Mouse (Mus musculus) intestine, embryonic 15.5 days (tissue): ENCODE measurements at regions not wholly inside any gene's neighbourhood (a gene's known extent, or its start where the extent isn't known, plus 50 kb on each side); places are given as distances from the start of the nearest gene placed in this dataset.
"Not testable (repeated sequence)": the region's sequence is repeated elsewhere in the genome, so short reads cannot be mapped to it uniquely, and the experiment has no call there.

ENCODE experiments used
- ATAC-seq: fragments of 200-750 bp; cut with Nextera tagmentation; 2 replicates; pipeline ENCODE4 v1.8.0; 2017; ENCODE audit warnings: moderate TSS enrichment, moderate library complexity
- H3K27ac ChIP-seq: fragments of 300-500 bp; sonication (generic); 2 replicates; pipeline ENCODE4 v1.5.1; 2015; ENCODE audit warnings: mild to moderate bottlenecking, inconsistent platforms
- H3K27me3 ChIP-seq: fragments of 300-500 bp; sonication (generic); replicated peaks from 2 replicates; pipeline ENCODE4 v1.6.1; 2015; ENCODE audit warnings: inconsistent platforms
- H3K36me3 ChIP-seq: fragments of 300-500 bp; sonication (generic); 2 replicates; pipeline ENCODE4 v1.6.1; 2015; ENCODE audit warnings: inconsistent platforms
- H3K4me1 ChIP-seq: fragments of 300-500 bp; sonication (generic); replicated peaks from 2 replicates; pipeline ENCODE4 v1.6.1; 2015; ENCODE audit warnings: inconsistent platforms
- H3K4me2 ChIP-seq: fragments of 300-500 bp; sonication (generic); replicated peaks from 2 replicates; pipeline ENCODE4 v1.6.1; 2015; ENCODE audit warnings: mild to moderate bottlenecking, inconsistent platforms
- H3K4me3 ChIP-seq: fragments of 300-500 bp; sonication (generic); replicated peaks from 2 replicates; pipeline ENCODE4 v1.5.1; 2015; ENCODE audit warnings: inconsistent platforms
- H3K9ac ChIP-seq: fragments of 300-500 bp; sonication (generic); 2 replicates; pipeline ENCODE4 v1.6.1; 2015; ENCODE audit warnings: inconsistent platforms
- H3K9me3 ChIP-seq: fragments of 300-500 bp; sonication (generic); 2 replicates; pipeline ENCODE4 v1.6.1; 2016; ENCODE audit warnings: inconsistent platforms
- WGBS: fragments of 180-500 bp; shearing (Covaris S2); methylation state at CpG from one replicate; pipeline ENCODE4 v1.1.7; 2015; 5-methylcytosine and 5-hydroxymethylcytosine counted together

DNA sequence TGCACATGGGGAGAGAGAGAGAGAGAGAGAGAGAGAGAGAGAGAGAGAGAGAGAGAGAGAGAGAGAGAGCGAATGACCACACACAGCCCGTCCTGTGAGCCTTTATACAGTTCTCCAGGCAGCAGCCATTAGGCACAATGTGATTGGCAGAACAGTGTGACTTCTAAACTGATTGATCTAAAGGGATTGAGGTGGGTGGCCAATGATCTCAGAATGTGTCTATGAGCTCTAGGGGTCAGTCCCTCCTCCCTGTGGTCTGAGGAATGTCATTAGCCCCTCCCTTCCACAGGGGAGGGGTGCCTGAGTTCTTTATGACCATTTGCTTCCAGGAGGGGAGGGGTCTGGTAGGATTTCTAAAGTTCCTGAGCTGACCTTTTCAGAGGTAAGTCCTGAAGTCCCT, 62.1 kb downstream of the Duxbl3 start:
- not testable (repeated sequence) for ATAC-seq, H3K36me3 ChIP-seq, H3K9ac ChIP-seq, H3K4me3 ChIP-seq, H3K27ac ChIP-seq, H3K4me1 ChIP-seq, H3K27me3 ChIP-seq, H3K4me2 ChIP-seq, H3K9me3 ChIP-seq
- 68% methylated on average over 2 of the region's 2 CpGs for WGBS

DNA sequence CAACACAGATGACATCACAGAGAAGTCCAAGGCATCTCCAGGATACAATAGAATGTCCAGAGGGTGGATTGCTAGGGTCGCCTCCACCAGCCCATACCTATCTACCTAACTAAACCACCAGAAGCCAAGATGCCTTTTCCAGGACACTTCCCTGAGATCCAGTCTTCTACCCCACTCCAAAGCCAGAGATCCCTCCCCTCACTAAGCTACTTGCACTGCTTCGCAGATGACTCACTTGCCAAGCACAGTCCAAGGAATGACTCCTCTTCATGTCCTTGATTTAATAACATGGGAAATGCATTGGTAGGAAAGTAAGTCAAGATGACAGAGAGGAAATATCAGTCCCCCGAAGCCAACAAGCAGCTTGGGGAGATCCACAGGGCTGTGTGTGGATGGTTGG, 63.0 kb downstream of the Duxbl3 start:
- H3K4me1 ChIP-seq, result no peaks in the 10 kb centered on the region
- no peaks in the 10 kb centered on the region for H3K9me3 ChIP-seq
- no peak overlapping the region for H3K27ac ChIP-seq
- H3K4me3 ChIP-seq, result no peak overlapping the region
- no peaks in the 10 kb centered on the region for H3K36me3 ChIP-seq
- H3K9ac ChIP-seq, result no peak overlapping the region
- ATAC-seq, result no peak
- 84% methylated on average over 3 of the region's 3 CpGs for WGBS
- no peaks in the 10 kb centered on the region for H3K27me3 ChIP-seq
- no peak overlapping the region for H3K4me2 ChIP-seq

DNA sequence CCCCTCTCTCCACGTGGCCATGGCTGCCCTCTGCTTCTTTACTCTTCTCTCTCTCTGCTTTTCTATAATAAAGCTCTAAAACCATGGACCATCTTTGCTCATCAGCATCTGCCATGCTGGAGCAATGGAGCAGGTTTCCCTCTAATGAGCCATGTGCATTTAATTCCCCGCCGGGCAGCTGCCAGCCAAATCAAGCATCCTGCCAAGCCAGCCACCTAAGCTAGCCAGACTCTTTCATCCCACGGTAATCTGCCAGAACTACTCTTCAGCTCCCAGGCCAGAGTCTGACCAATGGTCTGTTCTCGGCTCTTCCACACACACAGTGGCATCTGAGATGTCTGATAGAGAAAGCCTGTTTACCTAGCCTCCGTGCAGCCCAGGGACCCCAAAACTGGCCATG, 70.8 kb downstream of the Duxbl3 start:
- 86% methylated on average over 6 of the region's 6 CpGs for WGBS
- no peaks in the 10 kb centered on the region for H3K36me3 ChIP-seq
- no peaks in the 10 kb centered on the region for H3K4me1 ChIP-seq
- no peaks in the 10 kb centered on the region for H3K27me3 ChIP-seq
- H3K4me2 ChIP-seq, result no peak overlapping the region
- no peak overlapping the region for H3K4me3 ChIP-seq
- no peak overlapping the region for H3K27ac ChIP-seq
- H3K9ac ChIP-seq, result no peak overlapping the region
- no peaks in the 10 kb centered on the region for H3K9me3 ChIP-seq
- no peak for ATAC-seq

DNA sequence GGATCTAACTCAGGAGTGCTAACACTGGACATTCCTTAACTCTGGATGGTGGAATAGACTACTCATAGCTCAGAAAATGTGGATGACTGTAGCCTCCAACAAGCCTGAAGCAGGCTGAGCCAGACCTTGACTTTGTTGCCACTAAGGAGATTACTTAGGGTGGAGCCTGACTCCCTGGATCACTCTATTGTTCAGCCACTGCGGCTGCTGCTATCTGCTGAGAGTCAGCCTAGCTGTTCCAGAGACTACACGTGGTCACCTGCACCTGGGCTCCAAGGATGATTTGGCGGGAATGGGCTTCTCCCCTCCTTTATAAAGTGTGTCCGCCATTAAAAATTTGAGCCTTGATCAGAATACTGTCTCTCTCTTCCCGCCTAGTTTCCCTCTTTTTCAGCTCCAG, 83.3 kb downstream of the Duxbl3 start:
- no peaks in the 10 kb centered on the region for H3K9me3 ChIP-seq
- H3K4me3 ChIP-seq, result no peak overlapping the region
- no peaks in the 10 kb centered on the region for H3K4me1 ChIP-seq
- H3K9ac ChIP-seq, result no peak overlapping the region
- ATAC-seq, result no peak
- no peaks in the 10 kb centered on the region for H3K27me3 ChIP-seq
- WGBS, result 88% methylated on average over 5 of the region's 5 CpGs
- no peak overlapping the region for H3K4me2 ChIP-seq
- H3K36me3 ChIP-seq, result no peaks in the 10 kb centered on the region
- H3K27ac ChIP-seq, result no peak overlapping the region

DNA sequence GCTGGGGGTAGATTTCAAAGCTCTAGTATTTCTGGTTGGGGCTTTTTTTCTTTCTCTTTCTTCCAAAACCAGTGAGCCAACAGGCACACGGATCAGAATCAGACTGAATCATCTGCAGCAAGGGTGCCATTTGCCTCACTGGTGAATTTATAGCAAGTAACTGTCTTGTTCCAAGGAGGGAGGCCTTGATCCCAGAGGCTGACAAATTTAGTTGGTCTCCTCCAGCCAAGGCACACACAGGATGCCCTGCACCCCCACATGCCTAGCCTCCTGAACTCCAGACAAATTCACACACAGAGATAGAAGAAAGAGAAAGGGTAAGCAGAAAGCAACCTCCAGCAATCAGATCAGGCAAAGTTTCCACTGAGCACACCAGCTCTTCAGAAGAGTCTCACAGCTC, 87.5 kb downstream of the Duxbl3 start:
- no peak overlapping the region for H3K27ac ChIP-seq
- no peaks in the 10 kb centered on the region for H3K9me3 ChIP-seq
- no peaks in the 10 kb centered on the region for H3K27me3 ChIP-seq
- no peak for ATAC-seq
- no peak overlapping the region for H3K4me2 ChIP-seq
- H3K36me3 ChIP-seq, result no peaks in the 10 kb centered on the region
- H3K4me3 ChIP-seq, result no peak overlapping the region
- H3K4me1 ChIP-seq, result no peaks in the 10 kb centered on the region
- WGBS, result 78% methylated on average over 1 of the region's 1 CpGs
- H3K9ac ChIP-seq, result no peak overlapping the region

- Histone ChIP-seq H3K27me3 (no peaks in the 10 kb centered on the region), H3K27ac (no peak overlapping the region), H3K4me1 (no peaks in the 10 kb centered on the region), H3K9me3 (no peaks in the 10 kb centered on the region), H3K4me3 (no peak overlapping the region), H3K4me2 (no peak overlapping the region), H3K9ac (no peak overlapping the region), H3K36me3 (no peaks in the 10 kb centered on the region)
- ATAC-seq, result no peak
- 94% methylated on average over 4 of the region's 4 CpGs for WGBS
These were observed 89.5 kb downstream of the Duxbl3 start for GRCm38 (mm10) chr14:26347296-26347695.

DNA sequence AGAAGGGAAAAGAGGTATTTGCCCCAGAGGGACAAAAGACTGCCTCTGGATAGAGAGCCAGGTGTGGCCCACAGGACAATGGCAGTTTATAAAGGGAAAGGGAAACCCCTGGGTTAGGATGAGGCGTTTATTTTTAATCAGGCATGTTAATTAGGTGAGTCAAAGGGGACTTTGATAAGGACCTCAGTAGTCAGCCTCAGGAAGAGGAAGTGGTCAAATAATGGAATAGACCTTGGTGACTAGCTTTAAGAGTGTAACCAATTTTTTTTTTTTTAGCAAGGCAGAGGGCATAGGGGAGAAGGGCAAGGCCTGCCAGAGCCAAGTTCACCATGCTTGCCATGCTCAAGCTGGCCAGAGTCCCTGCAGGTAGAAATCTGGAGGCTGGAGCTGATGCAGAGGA, 95.2 kb downstream of the Duxbl3 start:
- no peak overlapping the region for H3K4me2 ChIP-seq
- H3K27me3 ChIP-seq, result no peaks in the 10 kb centered on the region
- no peak overlapping the region for H3K9ac ChIP-seq
- H3K9me3 ChIP-seq, result no peaks in the 10 kb centered on the region
- H3K36me3 ChIP-seq, result no peaks in the 10 kb centered on the region
- no peak overlapping the region for H3K27ac ChIP-seq
- 56% methylated on average over 1 of the region's 1 CpGs for WGBS
- peaks cover 8% of the 10 kb centered on the region for H3K4me1 ChIP-seq
- no peak overlapping the region for H3K4me3 ChIP-seq
- ATAC-seq, result no peak

- Histone ChIP-seq H3K27ac (no peak overlapping the region), H3K36me3 (no peaks in the 10 kb centered on the region), H3K4me2 (0 out of 2 replicates have a peak overlapping the region, but pooled peaks have one; percentile 9), H3K9ac (no peak overlapping the region), H3K27me3 (no peaks in the 10 kb centered on the region), H3K4me3 (no peak overlapping the region), H3K9me3 (no peaks in the 10 kb centered on the region), H3K4me1 (peaks cover 8% of the 10 kb centered on the region)
- 32% methylated on average over 6 of the region's 6 CpGs for WGBS
- peak; percentile 78 for ATAC-seq
These were observed 99.5 kb downstream of the Duxbl3 start for GRCm38 (mm10) chr14:26357242-26357641.

GRCm38 (mm10) chr14:26357996-26358395, 100.2 kb downstream of the Duxbl3 start:
- Histone ChIP-seq H3K9ac (no peak overlapping the region), H3K27me3 (no peaks in the 10 kb centered on the region), H3K36me3 (no peaks in the 10 kb centered on the region), H3K4me1 (peaks cover 8% of the 10 kb centered on the region), H3K4me2 (no peak overlapping the region), H3K4me3 (no peak overlapping the region), H3K9me3 (no peaks in the 10 kb centered on the region), H3K27ac (no peak overlapping the region)
- no peak for ATAC-seq
- WGBS, result 79% methylated on average over 8 of the region's 8 CpGs

GRCm38 (mm10) chr14:26360071-26360470, 102.3 kb downstream of the Duxbl3 start:
- Histone ChIP-seq H3K4me1 (peaks cover 8% of the 10 kb centered on the region), H3K4me2 (no peak overlapping the region), H3K36me3 (no peaks in the 10 kb centered on the region), H3K27ac (no peak overlapping the region), H3K4me3 (no peak overlapping the region), H3K9ac (no peak overlapping the region), H3K9me3 (no peaks in the 10 kb centered on the region), H3K27me3 (no peaks in the 10 kb centered on the region)
- WGBS, result 73% methylated on average over 4 of the region's 4 CpGs
- ATAC-seq, result no peak

DNA sequence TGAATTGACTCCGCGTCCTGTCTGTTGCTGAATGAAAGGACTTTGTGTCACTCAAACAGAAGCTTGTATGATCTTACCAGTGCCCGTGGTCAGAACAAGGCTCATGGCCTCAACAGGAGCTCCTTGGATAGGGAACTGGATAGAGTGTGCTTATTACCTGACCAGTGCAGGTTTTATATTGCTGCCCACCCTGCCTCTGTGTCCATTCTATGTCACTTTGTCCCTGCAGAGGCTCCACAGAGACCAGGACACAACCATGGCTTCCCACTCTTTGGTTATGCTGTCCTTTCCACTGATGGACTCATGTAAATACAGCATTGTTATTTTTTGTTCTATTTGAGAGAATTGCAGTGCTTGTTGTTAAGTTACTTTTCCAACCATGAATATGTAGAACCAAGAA, 103.4 kb downstream of the Duxbl3 start:
- 91% methylated on average over 3 of the region's 3 CpGs for WGBS

More for the DNA sequence above, 103.4 kb downstream of the Duxbl3 start:
- ATAC-seq, result no peak
- Histone ChIP-seq H3K27ac (no peak overlapping the region), H3K4me1 (peaks cover 8% of the 10 kb centered on the region), H3K4me2 (no peak overlapping the region), H3K4me3 (no peak overlapping the region), H3K36me3 (no peaks in the 10 kb centered on the region), H3K27me3 (no peaks in the 10 kb centered on the region), H3K9ac (no peak overlapping the region), H3K9me3 (no peaks in the 10 kb centered on the region)
